24 mouse cellular contexts compared by ENCODE assay signal in genomic region chr13:117984339-117984738, GRCm38 (mm10).
A peak's percentile ranks its signal among the peaks of the same experiment; 100 is the strongest.
DNase-seq lines count a peak whose midpoint lies in the region; ATAC-seq lines count a peak whose summit lies in the region.
"Had no signal": no experiment of that assay in that cellular context is flagged by ENCODE, and none has a peak within 500 bp of the region (broad histone marks: within the 10 kb centered on the region; RNA-seq: fewer than 3 reads in every experiment).

No protein-coding gene starts in this region.

- H3K27me3 ChIP-seq in limb, embryonic 11.5 days (ENCODE audit: control insufficient read depth, insufficient read depth, low read length) = no peaks in the 10 kb centered on the region
- H3K27me3 ChIP-seq: embryonic facial prominence, embryonic 12.5 days; embryonic facial prominence, embryonic 15.5 days; heart, embryonic 13.5 days; hindbrain, embryonic 12.5 days; hindbrain, embryonic 15.5 days; intestine, embryonic 15.5 days had no signal

- H3K4me2 ChIP-seq in limb, embryonic 11.5 days (ENCODE audit: low read depth, severe bottlenecking) = no peak overlapping the region
- H3K4me2 ChIP-seq: embryonic facial prominence, embryonic 12.5 days; embryonic facial prominence, embryonic 15.5 days; heart, embryonic 13.5 days; hindbrain, embryonic 12.5 days; hindbrain, embryonic 15.5 days; intestine, embryonic 15.5 days had no signal

- H3K9me3 ChIP-seq in limb, embryonic 11.5 days (ENCODE audit: control insufficient read depth, low read length) = no peaks in the 10 kb centered on the region
- H3K9me3 ChIP-seq: embryonic facial prominence, embryonic 12.5 days; embryonic facial prominence, embryonic 15.5 days; heart, embryonic 10.5 days; heart, embryonic 13.5 days; hindbrain, embryonic 12.5 days; hindbrain, embryonic 15.5 days; intestine, embryonic 15.5 days had no signal

- intact Hi-C loops in heart, postnatal 14 days (cut with DNase I) = no loop called here
- intact Hi-C loops in left cerebral cortex, postnatal 36 days (cut with DNase I) = no loop called here

- no peaks in the 10 kb centered on the region for H3K4me1 ChIP-seq in limb, embryonic 11.5 days (ENCODE audit: control insufficient read depth, insufficient read depth, low read length)
- H3K4me1 ChIP-seq: embryonic facial prominence, embryonic 12.5 days; embryonic facial prominence, embryonic 15.5 days; heart, embryonic 10.5 days; heart, embryonic 13.5 days; hindbrain, embryonic 12.5 days; hindbrain, embryonic 15.5 days; intestine, embryonic 15.5 days had no signal

- peak; percentile 67; the same call in 1 of the 2 replicates for ATAC-seq in limb, embryonic 11.5 days (ENCODE audit: insufficient number of reproducible peaks, low FRiP score, low TSS enrichment, low read depth)
- ATAC-seq: CD4-positive, CD25-positive, alpha-beta regulatory T cell, adult 4 months; forebrain, embryonic 14.5 days; forebrain, postnatal 0 days; intestine, embryonic 15.5 days had no signal

- no peak overlapping the region for H3K27ac ChIP-seq in limb, embryonic 11.5 days (replicated peaks; ENCODE audit: low read depth, low read length)
- H3K27ac ChIP-seq: embryonic facial prominence, embryonic 12.5 days; embryonic facial prominence, embryonic 15.5 days; heart, adult 2 months; heart, embryonic 10.5 days; heart, embryonic 13.5 days; hindbrain, embryonic 12.5 days; hindbrain, embryonic 15.5 days; intestine, embryonic 15.5 days had no signal

- H3K9ac ChIP-seq in limb, embryonic 11.5 days (ENCODE audit: low read length) = no peak overlapping the region
- H3K9ac ChIP-seq: embryonic facial prominence, embryonic 12.5 days; embryonic facial prominence, embryonic 15.5 days; forebrain, postnatal 0 days; heart, embryonic 13.5 days; hindbrain, embryonic 12.5 days; hindbrain, embryonic 15.5 days; intestine, embryonic 15.5 days had no signal

- WGBS in limb, embryonic 11.5 days = 20% methylated on average over 2 of the region's 2 CpGs

- H3K36me3 ChIP-seq in limb, embryonic 11.5 days (ENCODE audit: control insufficient read depth, insufficient read depth, low read length) = no peaks in the 10 kb centered on the region
- H3K36me3 ChIP-seq: embryonic facial prominence, embryonic 12.5 days; embryonic facial prominence, embryonic 15.5 days; heart, embryonic 10.5 days; heart, embryonic 13.5 days; hindbrain, embryonic 12.5 days; hindbrain, embryonic 15.5 days; intestine, embryonic 15.5 days had no signal

- no peak overlapping the region for H3K4me3 ChIP-seq in limb, embryonic 11.5 days (ENCODE audit: low read depth, low read length)
- H3K4me3 ChIP-seq: embryonic facial prominence, embryonic 12.5 days; embryonic facial prominence, embryonic 15.5 days; heart, adult 2 months; heart, embryonic 10.5 days; heart, embryonic 13.5 days; hindbrain, embryonic 12.5 days; hindbrain, embryonic 15.5 days; intestine, embryonic 15.5 days had no signal

- peak; percentile 34 for DNase-seq in heart, adult 11 months
- DNase-seq in heart, postnatal 14 days = no peak
- peak; percentile 67 for DNase-seq in forelimb bud, embryonic 11.5 days (ENCODE audit: low read depth, low spot score)
- DNase-seq in limb, embryonic 11.5 days (ENCODE audit: low spot score) = peak; percentile 43
- DNase-seq in urinary bladder, postnatal 14 days (ENCODE audit: low spot score) = no peak
- no peak for DNase-seq in left cerebral cortex, postnatal 36 days (ENCODE audit: low spot score in 2 of 2)
- DNase-seq: adrenal gland, adult 2 months; adrenal gland, postnatal 14 days; cerebellum, adult 11 months; cerebellum, adult 2 months; cerebellum, adult 9-11 months; cerebellum, postnatal 25 days; forebrain, postnatal 0 days; gastrocnemius, postnatal 25 days; heart, adult 2 months had no signal

Comparison
In these comparisons a context has a peak if more than half of its experiments do, and no peak if none do; other contexts are left out.
1. DNase-seq: peak in heart, adult 11 months (single experiment), forelimb bud, embryonic 11.5 days (single experiment) and limb, embryonic 11.5 days (single experiment); none in heart, postnatal 14 days (0 of 2), urinary bladder, postnatal 14 days (single experiment) and left cerebral cortex, postnatal 36 days (0 of 2).